Mouse (Mus musculus) 3T3-L1 (cell line): ENCODE data around the gene Rasgrp4.
"Not testable (repeated sequence)": the region's sequence is repeated elsewhere in the genome, so short reads cannot be mapped to it uniquely, and the experiment has no call there.

Experiments
- DNase-seq: peaks from one replicate; pipeline ENCODE4 v3.0.0-alpha.2; 2015; ENCODE audit warnings: low read depth, low spot score

The Rasgrp4 gene

GRCm38 (mm10) chr7:29178106-29178505 lies 43.5 kb downstream of the Rasgrp4 start:
- DNase-seq = peak; percentile 26

- peak; percentile 62 for DNase-seq
These were observed 44.7 kb downstream of the Rasgrp4 start for GRCm38 (mm10) chr7:29179323-29179722.

- DNase-seq = peak; percentile 98
These were observed 45.6 kb downstream of the Rasgrp4 start, which contains the start of gene Psmd8 for GRCm38 (mm10) chr7:29180077-29180853. Gene Psmd8 (minus strand): TSS chr7:29180701.

- DNase-seq = no peak
These were observed 46.2 kb downstream of the Rasgrp4 start for GRCm38 (mm10) chr7:29180854-29181236.

GRCm38 (mm10) chr7:29181323-29181722 lies 46.7 kb downstream of the Rasgrp4 start:
- DNase-seq = not testable (repeated sequence)

- not testable (repeated sequence) for DNase-seq
These were observed 59.6 kb downstream of the Rasgrp4 start for GRCm38 (mm10) chr7:29194230-29194629.

GRCm38 (mm10) chr7:29202577-29202976 lies 67.9 kb downstream of the Rasgrp4 start:
- DNase-seq = no peak
